Mouse (Mus musculus) 3134 (cell line): Measurements from ENCODE around the gene Dda1.
"Not testable (repeated sequence)": the region's sequence is repeated elsewhere in the genome, so short reads cannot be mapped to it uniquely, and the experiment has no call there.

Source experiments
- DNase-seq: peaks from one replicate; pipeline ENCODE4 v3.0.0-alpha.2; 2011; ENCODE audit warnings: low spot score; ENCODE audit not compliant: insufficient read length; ENCODE audit errors: extremely low read depth

Dda1 gene

DNA sequence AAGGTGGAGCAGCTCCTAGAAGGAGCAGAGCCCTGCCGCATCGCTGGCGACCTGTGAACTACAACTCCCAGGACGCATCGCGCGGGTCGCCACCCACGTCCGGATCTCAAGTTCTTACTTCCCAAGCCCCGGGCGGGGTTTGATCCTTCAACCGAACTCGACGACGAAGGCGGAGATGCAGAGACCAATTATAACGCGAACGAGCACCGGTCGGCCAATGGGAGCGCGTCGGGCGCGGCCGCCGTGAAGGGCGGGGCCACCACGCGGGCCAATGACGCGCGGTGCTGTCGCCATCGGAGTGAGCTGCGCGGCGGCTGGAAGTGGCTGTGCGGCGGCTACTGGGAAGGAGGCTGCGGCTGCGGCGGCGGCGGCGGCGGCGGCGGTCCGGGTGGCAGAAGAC is at the start of gene Dda1:
TSS of gene Dda1 (plus strand) at position 284 of the 400 bp plus-strand sequence.
- peak; percentile 98 for DNase-seq

- DNase-seq = no peak
Observed at GRCm38 (mm10) chr8:71422121-71422520, 46.9 kb upstream of the Dda1 start.

GRCm38 (mm10) chr8:71432935-71433334 is 36.1 kb upstream of the Dda1 start:
- not testable (repeated sequence) for DNase-seq

DNA sequence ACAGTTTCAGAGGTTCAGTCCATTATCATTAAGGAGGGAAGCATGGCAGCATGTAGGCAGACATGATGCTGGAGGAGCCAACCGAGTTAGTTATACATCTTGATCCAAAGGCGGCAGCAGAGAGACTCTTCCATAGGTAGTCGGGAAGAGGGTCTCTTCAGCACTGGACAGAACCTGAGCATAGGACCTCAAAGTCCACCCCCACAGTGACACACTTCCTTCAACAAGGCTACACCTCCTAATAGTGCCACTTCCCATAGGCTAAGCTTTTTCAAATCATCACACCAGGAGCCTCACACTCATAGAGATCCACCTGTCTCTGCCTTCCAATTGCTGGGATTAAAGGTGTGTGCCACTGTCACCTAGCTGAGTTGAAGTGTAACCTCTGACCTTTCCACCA is 32.0 kb upstream of the Dda1 start:
- no peak for DNase-seq

DNA sequence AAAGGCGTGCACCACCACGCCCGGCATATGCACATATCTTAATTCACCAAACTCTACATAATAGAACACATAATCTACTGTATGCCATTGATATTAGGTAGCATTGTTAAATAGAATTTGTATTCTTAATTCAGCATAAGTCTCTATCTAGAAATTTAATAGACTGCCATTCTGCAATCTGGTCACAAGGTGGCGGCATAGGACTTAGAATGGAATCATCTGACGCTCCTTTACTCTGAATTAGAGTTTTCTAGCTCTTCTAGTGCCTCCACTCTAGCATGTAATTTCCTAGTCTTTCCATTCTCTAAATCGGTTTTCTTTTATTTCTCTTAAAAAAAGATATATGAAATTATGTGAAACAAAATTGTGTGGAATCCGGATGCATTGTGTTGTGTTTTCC is 27.6 kb upstream of the Dda1 start:
- DNase-seq = no peak

DNA sequence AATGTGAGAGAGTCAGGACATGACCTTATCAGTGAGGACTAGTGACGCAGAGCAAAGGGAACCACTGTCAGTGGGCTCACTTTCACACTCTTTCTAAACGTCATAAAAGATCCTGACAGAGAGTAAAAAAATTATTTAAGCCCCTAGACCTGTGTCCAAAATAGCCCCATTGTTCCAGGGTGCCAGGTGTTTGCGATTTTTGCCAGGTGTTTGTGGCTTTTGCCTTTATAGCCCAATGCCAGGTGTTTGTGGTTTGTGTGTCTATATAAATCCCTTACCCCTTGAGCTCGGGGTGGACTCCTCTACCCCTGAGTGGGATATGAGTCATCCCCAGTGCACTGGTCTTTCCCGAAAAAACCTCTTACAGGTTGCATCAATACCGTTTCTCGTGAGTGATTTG is 23.9 kb upstream of the Dda1 start:
- DNase-seq = no peak

- no peak for DNase-seq
Observed at GRCm38 (mm10) chr8:71451337-71451736, 17.7 kb upstream of the Dda1 start.

DNA sequence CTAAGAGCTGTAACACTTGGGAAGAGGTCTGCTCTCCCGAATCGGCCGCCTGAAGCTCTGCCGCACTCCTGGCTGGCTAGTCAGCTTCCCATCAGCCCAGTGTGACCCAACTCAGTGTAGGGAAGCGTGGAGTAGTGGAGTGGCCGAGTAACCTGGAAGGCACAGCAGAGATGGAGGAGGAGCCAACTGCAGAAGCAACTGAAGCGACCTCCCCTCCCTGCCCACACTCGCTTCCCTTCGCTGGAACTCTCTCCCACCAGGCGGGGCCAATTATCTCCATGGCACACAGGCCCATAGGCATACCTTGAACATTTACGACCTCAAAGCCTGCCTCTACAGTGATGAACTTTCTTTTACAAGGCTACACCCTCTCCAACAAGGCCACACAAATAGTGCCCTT is 17.2 kb upstream of the Dda1 start:
- no peak for DNase-seq

DNA sequence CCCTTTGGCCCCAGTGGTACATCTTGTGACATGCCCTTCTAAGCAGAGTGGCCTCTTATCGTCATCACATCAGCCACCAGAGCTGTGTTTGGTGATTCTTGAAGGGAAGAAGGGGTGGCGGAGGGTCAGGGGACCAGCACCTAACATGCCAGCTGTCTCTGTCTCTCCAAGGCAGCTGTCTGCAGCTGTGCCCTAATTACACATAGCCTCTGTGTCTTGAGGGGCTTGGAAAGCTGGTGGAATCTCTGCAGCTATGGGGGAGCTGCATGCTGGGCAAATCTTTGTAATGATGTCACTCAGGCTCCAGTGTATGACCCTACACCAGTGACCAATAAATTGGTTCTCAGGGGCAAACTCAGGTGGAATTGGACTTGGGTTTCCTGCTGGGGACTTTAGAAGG is 16.3 kb upstream of the Dda1 start:
- DNase-seq = no peak

GRCm38 (mm10) chr8:71454668-71455067 is 14.3 kb upstream of the Dda1 start:
- no peak for DNase-seq

GRCm38 (mm10) chr8:71456906-71457305 is 12.1 kb upstream of the Dda1 start:
- peak; percentile 89 for DNase-seq

DNA sequence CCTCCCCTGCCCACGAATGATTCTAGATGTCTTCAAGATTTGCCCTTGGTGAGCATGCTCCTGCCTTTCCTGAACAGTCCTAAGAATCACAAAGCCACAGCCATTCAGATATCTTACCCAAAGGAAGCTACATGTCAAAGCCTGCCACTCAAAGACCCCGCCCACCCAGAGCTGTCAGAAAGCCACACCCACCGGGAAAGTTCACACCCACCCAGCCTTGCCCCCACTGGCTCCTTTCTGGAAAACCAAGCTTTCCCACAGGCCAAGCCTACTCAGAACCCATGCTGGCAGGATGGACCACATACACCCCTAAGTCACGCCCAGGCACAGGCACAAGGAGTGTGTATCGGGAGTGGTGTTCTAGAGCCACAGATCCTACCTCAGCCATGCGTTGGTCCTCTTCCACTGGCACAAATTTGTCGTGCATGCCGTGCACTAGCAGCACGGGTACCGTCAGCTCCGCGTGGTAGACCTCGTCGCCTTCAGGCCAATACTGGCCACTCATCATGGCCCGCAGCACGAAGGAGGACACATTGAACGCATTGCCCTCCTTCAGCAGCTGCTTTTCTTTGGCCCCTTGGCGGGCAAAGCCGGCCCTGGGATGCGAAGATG is 11.2 kb upstream of the Dda1 start:
- peak; percentile 55 for DNase-seq

DNA sequence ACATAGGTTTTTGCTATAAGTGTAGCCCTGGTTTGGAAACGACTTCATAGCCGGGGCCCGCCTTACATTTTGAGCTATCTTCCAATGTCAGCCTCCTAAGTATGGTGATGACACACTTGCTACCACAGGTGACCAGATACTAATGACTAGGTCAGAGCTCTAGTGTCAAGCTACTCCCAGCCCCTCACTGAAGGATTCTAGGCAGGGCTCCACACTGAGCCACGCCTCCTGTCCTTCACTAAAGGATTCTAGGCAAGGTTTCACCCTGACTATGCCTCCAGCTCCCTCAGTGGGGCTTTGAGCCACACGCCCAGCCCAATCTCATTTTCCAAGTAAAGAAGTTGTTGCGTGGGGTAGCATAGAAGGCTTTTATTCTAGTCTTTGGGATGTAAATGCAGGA is 8.3 kb upstream of the Dda1 start:
- no peak for DNase-seq

DNA sequence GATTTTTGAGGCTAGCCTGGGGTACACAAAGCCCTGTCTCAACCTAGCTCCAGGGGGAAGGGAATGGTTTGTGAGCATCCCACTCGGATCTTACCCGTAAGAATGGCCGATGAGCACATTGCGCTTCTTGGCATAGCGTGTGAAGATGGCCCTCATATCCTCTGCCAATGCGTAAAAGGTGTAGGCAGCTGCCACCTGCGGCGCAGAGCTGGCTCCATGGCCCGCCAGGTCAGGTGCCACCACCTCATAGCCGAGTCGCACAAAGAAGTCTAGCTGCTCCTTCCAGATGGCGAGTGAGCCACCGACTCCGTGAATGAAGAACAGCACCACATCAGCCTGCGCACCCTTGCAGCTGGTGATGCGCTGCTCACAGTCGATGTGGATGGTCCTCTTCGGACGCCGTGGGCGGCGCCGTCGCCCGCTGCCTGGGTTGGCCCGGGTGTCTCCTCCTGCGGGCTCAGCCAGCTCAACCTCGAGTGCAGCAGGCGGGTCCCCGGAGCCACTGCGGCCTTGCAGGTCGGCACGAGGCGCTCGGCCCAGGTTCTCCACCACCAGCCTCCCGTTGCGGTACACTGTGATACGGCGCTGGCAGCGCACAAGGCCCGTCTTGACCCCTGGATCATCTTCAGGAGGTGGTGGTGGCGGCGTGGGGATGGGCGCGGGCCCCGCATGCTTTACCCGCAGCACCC is 7.7 kb upstream of the Dda1 start:
- no peak for DNase-seq

- DNase-seq = no peak
Observed at GRCm38 (mm10) chr8:71462191-71462590, 6.8 kb upstream of the Dda1 start.

GRCm38 (mm10) chr8:71462786-71463185 is 6.2 kb upstream of the Dda1 start:
- DNase-seq = no peak

DNA sequence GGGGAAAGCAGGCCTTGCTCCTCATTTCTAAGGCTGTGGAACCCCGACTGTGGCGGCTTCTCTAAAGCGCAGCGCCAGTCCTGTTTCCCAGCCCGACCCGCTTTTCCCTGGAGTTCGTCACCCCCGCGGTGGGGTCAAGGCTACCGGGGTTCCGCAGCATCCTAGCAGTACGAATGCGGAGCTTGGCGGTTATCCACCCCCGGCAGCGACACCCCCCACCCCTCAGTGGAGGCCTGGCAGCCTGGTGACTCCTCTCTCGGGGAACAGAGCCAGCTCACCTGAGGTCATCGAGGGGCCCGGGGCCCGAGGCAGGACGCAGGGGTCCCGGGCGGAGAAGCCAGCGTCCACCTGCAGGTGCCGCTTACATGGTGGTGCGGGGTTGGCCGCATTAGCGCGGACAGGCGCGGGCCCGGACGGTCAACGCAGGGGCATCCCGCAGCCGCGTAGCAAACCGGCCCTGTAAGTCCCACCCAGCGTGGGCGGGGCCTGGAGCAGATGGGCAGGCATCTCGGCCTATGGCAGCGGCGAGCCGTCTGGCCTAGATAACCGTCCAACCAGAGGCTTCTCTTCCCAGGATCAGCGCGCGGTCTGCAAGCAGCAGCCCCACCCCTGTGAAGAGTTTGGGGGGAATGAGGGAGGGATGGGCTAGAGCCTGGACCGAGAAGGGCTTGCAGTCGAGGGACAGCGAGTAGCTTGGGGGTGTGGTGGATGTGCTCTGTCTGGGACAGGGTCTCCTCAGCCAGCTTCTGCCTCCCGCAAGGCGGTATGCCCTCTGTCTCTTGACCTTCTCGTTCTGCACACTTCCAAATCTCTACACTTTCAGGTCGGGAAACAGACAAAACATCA is 5.6 kb upstream of the Dda1 start, which contains the start of gene Abhd8:
TSS of gene Abhd8 (minus strand) at position 468 of the 846 bp plus-strand sequence.
- peak; percentile 98 for DNase-seq

- peak; percentile 99 for DNase-seq
Observed at GRCm38 (mm10) chr8:71464513-71465500, 4.2 kb upstream of the Dda1 start, which contains the start of gene Mrpl34. Gene Mrpl34, plus strand, starts transcription at chr8:71464959.

GRCm38 (mm10) chr8:71465733-71466132 is 3.3 kb upstream of the Dda1 start:
- no peak for DNase-seq

DNA sequence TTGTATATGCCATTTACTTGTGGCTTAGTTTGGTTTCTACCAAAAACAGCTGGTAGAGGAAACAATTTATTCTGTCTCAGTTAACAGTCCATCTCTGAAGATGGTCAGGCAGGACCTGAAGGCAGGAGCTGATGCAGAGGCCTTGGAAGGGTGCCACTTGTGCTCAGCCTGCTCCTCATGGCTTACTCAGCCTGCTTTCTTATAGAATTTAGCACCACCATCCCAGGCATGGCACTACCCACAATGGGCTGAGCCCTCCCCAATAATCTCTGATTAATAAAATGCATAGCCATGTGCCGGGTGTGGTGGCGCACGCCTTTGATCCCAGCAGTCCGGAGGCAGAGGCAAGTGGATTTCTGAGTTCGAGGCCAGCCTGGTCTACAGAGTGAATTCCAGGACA is 2.8 kb upstream of the Dda1 start:
- DNase-seq = no peak
